Mouse (Mus musculus): Measurements from ENCODE around the gene Lnpk. TPM values are rescaled to one million over a fixed set of nuclear protein-coding genes. Genes with fewer than 3 reads are reported as not detected.

The Lnpk gene
- polyA plus RNA-seq (2015; fragmentation: Nextera tagmentation; extraction: Ambion mirVana), result 15.3 and 15.9 TPM in 2 replicates

DNA sequence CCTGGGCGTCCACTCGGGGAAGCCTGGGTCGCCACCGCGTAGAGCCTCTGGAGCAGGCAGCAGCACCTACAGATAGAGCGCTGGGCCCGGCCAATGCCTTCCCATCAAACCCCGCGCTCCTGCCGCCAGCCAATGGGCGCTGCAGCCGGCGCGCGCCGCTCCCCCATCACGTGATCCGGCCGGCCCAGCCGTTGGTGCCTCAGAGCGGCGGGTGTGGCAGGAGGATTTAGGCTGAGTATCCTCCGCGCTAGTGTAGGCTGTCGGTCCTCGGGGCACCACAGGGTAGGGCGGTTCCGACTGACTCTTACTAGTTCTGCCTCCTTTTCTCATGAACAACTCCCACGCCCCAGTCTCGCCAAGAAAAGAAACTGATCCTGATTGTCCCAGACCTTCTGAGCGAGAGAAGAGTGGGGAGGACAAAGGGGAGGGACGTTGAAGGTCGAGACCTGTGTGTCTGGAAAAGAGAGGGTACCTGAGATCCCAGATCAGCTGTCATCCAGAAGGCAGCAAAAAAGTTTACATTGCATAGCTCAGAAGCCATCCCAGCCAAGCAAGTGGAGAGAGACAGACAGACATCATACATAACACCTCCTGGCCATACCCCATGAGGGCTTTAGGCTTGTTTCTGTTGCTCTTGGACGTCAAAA, at the start of gene Lnpk:
Gene Lnpk, minus strand, starts transcription at position 593 of the 647 bp plus-strand sequence.
- Histone ChIP-seq H3K4me1 (replicated peaks) (peaks cover 8% of the 10 kb centered on the region; the same call in 1 of the 2 replicates), H3K9me3 (replicated peaks) (no peaks in the 10 kb centered on the region), H3K4me3 (peak within 1 kb of the TSS; percentile 74), H3K4me2 (peak within 1 kb of the TSS; percentile 82), H3K27ac (peak within 1 kb of the TSS; percentile 88), H3K27me3 (no peaks in the 10 kb centered on the region), H3K36me3 (no peaks in the 10 kb centered on the region), H3K9ac (peak within 1 kb of the TSS; percentile 79)
- peak; percentile 100 for ATAC-seq (replicated peaks; ENCODE audit: insufficient number of reproducible peaks, insufficient read depth, low FRiP score, low read depth)
- under 1% methylated on average over 34 of the region's 34 CpGs for WGBS

DNA sequence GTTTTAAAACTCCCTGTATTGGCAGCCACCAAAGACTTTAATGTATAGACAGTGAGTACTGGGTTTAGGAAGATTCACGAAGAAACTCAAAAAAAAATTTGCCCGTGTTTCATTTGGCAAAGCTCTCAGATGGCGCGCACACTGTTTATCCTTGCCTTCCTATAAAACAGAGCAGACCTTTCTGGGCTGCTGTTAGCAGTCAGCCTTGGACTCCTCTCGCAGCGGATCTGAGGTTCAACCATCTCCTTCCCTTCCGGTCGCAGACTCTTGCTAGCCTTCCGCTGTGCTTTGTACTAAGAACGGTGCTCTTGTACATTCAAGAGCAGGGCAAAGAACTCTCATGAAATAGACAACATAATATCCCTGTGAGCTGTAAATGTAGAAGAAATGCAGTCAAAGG, 41.1 kb upstream of the Lnpk start:
- no peaks in the 10 kb centered on the region for H3K36me3 ChIP-seq
- H3K27me3 ChIP-seq, result no peaks in the 10 kb centered on the region
- ATAC-seq (replicated peaks; ENCODE audit: insufficient number of reproducible peaks, insufficient read depth, low FRiP score, low read depth), result no peak
- no peak overlapping the region for H3K9ac ChIP-seq
- no peak overlapping the region for H3K4me3 ChIP-seq
- no peak overlapping the region for H3K4me2 ChIP-seq
- H3K4me1 ChIP-seq (replicated peaks), result no peaks in the 10 kb centered on the region
- WGBS, result 81% methylated on average over 10 of the region's 10 CpGs
- H3K9me3 ChIP-seq (replicated peaks), result no peaks in the 10 kb centered on the region
- no peak overlapping the region for H3K27ac ChIP-seq

DNA sequence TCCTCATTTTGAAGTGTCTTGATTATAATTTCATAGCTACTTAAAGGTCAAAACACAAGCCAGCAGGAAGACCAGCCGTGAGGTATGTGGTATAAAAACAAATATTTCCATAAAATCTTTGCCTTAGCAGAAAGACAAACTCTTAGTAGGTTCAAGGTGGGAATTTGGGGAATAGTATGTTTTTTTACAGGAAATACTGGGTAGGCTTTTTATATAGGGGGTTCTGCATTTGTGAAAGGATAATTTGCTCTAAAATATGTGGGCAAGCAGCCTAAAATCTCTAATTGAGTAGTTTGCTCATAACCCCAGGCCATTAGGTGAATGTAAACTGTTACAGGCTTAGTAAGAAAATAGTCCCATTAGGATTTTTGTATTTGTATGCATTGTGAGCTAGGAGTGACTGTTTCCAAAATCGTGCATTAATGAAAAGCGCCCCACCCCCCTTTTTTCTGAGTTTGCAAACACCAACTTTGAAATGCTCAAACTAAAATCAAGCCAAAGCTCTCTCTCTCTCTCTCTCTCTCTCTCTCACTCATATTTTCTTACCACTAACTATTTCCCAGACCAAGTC, 40.5 kb upstream of the Lnpk start:
- no peaks in the 10 kb centered on the region for H3K9me3 ChIP-seq (replicated peaks)
- H3K4me3 ChIP-seq, result no peak overlapping the region
- no peak overlapping the region for H3K27ac ChIP-seq
- WGBS, result 84% methylated on average over 3 of the region's 3 CpGs
- H3K4me1 ChIP-seq (replicated peaks), result no peaks in the 10 kb centered on the region
- no peaks in the 10 kb centered on the region for H3K36me3 ChIP-seq
- H3K4me2 ChIP-seq, result no peak overlapping the region
- ATAC-seq (replicated peaks; ENCODE audit: insufficient number of reproducible peaks, insufficient read depth, low FRiP score, low read depth), result no peak
- H3K27me3 ChIP-seq, result no peaks in the 10 kb centered on the region
- H3K9ac ChIP-seq, result no peak overlapping the region

DNA sequence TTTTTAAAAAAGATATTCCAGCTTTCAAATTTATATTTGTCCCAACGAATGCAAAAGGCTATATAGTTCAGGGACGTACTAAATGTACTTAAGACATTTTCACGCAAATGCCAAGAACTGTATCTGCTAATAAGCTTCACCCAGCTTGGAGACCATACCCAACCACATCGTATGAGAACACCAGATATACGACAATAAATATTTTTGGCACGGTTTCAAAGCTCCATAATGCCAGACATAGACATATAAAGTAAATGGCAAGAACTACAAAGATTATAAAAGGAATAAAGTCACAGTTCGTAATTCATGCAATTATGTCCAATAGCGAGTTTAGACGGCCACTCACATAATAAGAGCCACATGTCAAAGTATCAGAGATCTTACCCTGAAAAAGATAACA, 38.5 kb upstream of the Lnpk start:
- Histone ChIP-seq H3K27me3 (no peaks in the 10 kb centered on the region), H3K4me2 (no peak overlapping the region), H3K9me3 (replicated peaks) (no peaks in the 10 kb centered on the region), H3K36me3 (no peaks in the 10 kb centered on the region), H3K27ac (no peak overlapping the region), H3K9ac (no peak overlapping the region), H3K4me3 (no peak overlapping the region), H3K4me1 (replicated peaks) (no peaks in the 10 kb centered on the region)
- 78% methylated on average over 9 of the region's 9 CpGs for WGBS
- no peak for ATAC-seq (replicated peaks; ENCODE audit: insufficient number of reproducible peaks, insufficient read depth, low FRiP score, low read depth)

DNA sequence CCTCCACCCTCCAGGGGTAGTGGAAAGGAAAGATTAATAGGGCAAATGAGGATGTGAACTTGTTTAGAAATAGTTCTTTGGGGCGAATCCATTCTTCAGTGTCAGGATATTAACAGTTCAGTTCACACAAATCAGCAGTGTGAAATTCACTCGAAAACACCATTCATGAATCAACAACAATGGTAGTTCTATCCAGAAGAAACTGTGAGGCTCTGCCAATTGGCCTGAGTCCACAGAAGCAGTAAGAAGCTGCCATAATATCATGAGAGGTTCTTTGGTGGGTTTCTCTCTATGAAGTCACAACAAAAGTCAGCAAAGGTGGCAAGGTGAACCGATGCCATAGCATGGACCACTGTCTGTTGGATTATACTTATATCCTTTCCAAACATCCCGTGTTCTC, 32.2 kb upstream of the Lnpk start:
- H3K4me3 ChIP-seq, result no peak overlapping the region
- 78% methylated on average over 4 of the region's 4 CpGs for WGBS

DNA sequence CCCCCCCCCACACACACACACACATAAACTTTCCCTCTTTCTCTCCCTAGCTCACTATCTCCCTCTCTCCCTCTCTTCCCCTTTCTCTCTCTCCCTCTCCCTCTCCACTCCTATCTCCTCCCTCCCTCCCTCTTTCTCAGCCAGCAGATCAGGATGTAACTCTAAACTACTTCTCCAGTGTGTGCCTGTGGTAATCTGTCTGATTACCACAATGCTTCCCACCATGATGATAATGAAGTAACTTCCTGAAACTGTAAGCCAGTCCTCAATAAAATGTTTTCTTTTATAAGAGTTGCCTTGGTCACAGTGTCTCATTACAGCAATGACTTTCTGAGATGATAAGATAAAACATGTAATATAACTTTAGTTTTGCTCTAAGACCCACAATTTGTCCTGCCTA, 30.1 kb upstream of the Lnpk start:
- Histone ChIP-seq H3K4me1 (replicated peaks) (no peaks in the 10 kb centered on the region), H3K36me3 (no peaks in the 10 kb centered on the region), H3K27ac (no peak overlapping the region), H3K9me3 (replicated peaks) (no peaks in the 10 kb centered on the region), H3K9ac (no peak overlapping the region), H3K4me3 (no peak overlapping the region), H3K4me2 (no peak overlapping the region), H3K27me3 (no peaks in the 10 kb centered on the region)
- no peak for ATAC-seq (replicated peaks; ENCODE audit: insufficient number of reproducible peaks, insufficient read depth, low FRiP score, low read depth)

More for the DNA sequence above, 32.2 kb upstream of the Lnpk start:
- no peaks in the 10 kb centered on the region for H3K36me3 ChIP-seq
- no peak for ATAC-seq (replicated peaks; ENCODE audit: insufficient number of reproducible peaks, insufficient read depth, low FRiP score, low read depth)
- no peaks in the 10 kb centered on the region for H3K4me1 ChIP-seq (replicated peaks)
- H3K4me2 ChIP-seq, result no peak overlapping the region
- H3K9ac ChIP-seq, result no peak overlapping the region
- H3K27ac ChIP-seq, result no peak overlapping the region
- H3K27me3 ChIP-seq, result no peaks in the 10 kb centered on the region
- no peaks in the 10 kb centered on the region for H3K9me3 ChIP-seq (replicated peaks)

DNA sequence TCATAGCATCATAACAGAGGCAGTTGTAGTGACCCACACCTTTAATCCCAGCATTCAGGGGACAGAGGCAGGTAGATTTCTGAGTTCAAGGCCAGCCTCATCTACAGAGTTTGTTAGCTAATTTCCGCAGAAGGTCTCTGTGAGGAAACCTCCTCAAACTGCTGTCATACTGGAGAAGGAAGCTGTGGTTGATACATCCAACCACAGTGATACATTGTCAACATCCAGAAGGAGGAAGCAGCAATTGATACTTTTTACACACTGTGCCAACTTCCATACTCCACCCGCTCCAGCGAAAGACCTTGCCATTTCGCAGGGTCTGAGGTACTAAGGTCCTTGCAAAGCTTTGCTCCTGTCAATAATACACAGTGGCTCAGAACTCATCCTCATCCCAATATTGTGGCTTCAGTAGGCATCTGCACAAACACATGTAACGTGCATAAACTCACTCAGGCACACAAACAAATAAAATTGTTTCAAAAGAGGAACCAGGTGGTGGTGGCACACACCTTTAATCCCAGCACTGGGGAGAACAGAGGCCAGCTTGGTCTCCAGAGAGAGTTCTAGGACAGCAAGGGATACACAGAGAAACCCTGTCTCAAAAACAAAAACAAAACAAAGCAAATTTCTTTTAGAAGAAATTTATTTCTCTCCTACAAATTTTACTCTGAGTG, 27.0 kb upstream of the Lnpk start:
- H3K4me2 ChIP-seq, result no peak overlapping the region
- 70% methylated on average over 5 of the region's 5 CpGs for WGBS
- no peaks in the 10 kb centered on the region for H3K4me1 ChIP-seq (replicated peaks)
- H3K36me3 ChIP-seq, result no peaks in the 10 kb centered on the region
- H3K27ac ChIP-seq, result no peak overlapping the region
- no peak overlapping the region for H3K9ac ChIP-seq
- H3K27me3 ChIP-seq, result no peaks in the 10 kb centered on the region
- no peak overlapping the region for H3K4me3 ChIP-seq
- no peaks in the 10 kb centered on the region for H3K9me3 ChIP-seq (replicated peaks)
- no peak for ATAC-seq (replicated peaks; ENCODE audit: insufficient number of reproducible peaks, insufficient read depth, low FRiP score, low read depth)

DNA sequence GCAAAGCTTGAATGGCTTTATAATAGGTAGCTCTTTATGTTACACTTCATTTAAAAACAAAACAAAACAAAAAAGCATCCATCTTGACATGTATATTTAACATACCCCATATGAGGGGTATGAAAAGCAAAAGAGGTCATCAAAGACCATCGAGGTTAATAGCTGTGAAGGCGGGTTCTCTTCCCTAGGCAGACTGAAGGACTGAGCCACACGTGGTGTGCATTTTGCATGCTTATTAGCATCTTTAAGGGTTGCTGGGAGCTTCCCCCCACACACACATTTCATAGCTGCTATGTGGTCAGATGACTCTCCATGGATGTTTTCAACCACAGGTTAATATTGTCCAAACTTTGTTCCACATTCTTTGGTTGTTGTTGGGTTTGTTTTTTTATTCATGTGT, 24.8 kb upstream of the Lnpk start:
- H3K4me2 ChIP-seq, result no peak overlapping the region
- ATAC-seq (replicated peaks; ENCODE audit: insufficient number of reproducible peaks, insufficient read depth, low FRiP score, low read depth), result no peak
- no peaks in the 10 kb centered on the region for H3K27me3 ChIP-seq
- no peaks in the 10 kb centered on the region for H3K36me3 ChIP-seq
- no peaks in the 10 kb centered on the region for H3K9me3 ChIP-seq (replicated peaks)
- H3K9ac ChIP-seq, result no peak overlapping the region
- no peaks in the 10 kb centered on the region for H3K4me1 ChIP-seq (replicated peaks)
- no peak overlapping the region for H3K4me3 ChIP-seq
- WGBS, result 51% methylated on average over 3 of the region's 3 CpGs
- H3K27ac ChIP-seq, result no peak overlapping the region

DNA sequence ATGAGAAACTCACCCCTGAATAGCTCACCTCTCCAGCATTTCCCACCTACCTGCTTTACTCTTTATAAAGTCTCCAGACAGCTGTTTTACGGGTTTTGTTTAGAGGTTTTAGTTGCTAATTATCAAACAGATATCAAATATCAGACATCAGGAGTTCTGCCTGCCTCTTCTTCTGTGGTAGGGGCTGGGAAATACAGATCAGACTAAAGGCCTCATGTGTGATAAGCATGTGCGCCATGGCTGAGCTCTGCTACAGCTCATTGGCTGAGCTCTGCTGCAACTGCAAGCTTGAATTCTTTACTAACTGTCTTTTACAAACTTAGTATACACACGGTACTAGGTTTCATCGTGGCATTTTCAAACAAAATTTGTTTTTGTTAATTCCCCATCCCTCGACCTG, 23.2 kb upstream of the Lnpk start:
- H3K9ac ChIP-seq, result no peak overlapping the region
- no peak overlapping the region for H3K4me2 ChIP-seq
- H3K36me3 ChIP-seq, result no peaks in the 10 kb centered on the region
- no peak for ATAC-seq (replicated peaks; ENCODE audit: insufficient number of reproducible peaks, insufficient read depth, low FRiP score, low read depth)
- H3K4me3 ChIP-seq, result no peak overlapping the region
- no peak overlapping the region for H3K27ac ChIP-seq
- WGBS, result 75% methylated on average over 5 of the region's 5 CpGs
- no peaks in the 10 kb centered on the region for H3K9me3 ChIP-seq (replicated peaks)
- no peaks in the 10 kb centered on the region for H3K27me3 ChIP-seq
- H3K4me1 ChIP-seq (replicated peaks), result no peaks in the 10 kb centered on the region

DNA sequence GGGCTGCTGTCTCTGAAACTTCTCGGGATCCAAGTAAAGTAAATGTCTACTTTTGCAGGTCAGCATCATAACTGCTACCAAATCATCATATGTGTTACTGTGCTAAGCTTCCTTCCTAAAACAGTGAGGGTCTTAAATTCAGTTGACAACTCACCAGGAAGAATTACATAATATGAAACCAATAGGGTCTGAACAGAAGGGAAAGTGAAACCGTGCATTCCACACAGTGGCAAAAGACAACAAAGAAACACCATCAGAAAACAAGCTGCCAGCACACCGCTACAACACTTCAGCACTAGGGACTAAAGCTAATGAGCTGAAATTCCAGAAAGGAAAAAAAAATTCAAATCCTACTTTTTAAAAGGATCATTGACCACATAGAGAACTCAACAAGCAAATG, 17.9 kb upstream of the Lnpk start:
- no peaks in the 10 kb centered on the region for H3K27me3 ChIP-seq
- no peaks in the 10 kb centered on the region for H3K9me3 ChIP-seq (replicated peaks)
- no peak overlapping the region for H3K4me3 ChIP-seq
- no peak overlapping the region for H3K9ac ChIP-seq
- H3K27ac ChIP-seq, result no peak overlapping the region
- no peaks in the 10 kb centered on the region for H3K4me1 ChIP-seq (replicated peaks)
- no peak overlapping the region for H3K4me2 ChIP-seq
- ATAC-seq (replicated peaks; ENCODE audit: insufficient number of reproducible peaks, insufficient read depth, low FRiP score, low read depth), result no peak
- 69% methylated on average over 3 of the region's 3 CpGs for WGBS
- H3K36me3 ChIP-seq, result no peaks in the 10 kb centered on the region

DNA sequence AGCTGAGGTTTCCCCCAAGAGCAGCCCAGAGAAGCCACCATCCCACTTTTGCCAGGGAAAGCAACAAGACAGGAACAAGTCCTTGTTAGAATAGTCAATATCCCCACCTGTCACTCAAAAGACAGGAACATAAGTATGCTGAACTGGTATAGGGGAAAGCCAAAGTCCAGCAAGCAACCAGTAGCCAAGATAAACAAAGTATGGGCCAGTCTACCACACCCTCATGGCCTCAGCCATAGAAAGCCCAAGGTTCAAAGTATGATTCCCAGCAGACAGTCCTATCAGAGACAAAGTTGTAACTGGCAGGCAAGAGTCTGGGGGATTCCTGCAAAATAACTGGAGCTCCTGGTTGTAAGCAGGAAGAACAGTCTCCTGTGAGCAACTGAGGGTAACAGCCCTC, 16.9 kb upstream of the Lnpk start:
- Histone ChIP-seq H3K27me3 (no peaks in the 10 kb centered on the region), H3K9me3 (replicated peaks) (no peaks in the 10 kb centered on the region), H3K4me1 (replicated peaks) (no peaks in the 10 kb centered on the region), H3K4me3 (no peak overlapping the region), H3K36me3 (no peaks in the 10 kb centered on the region), H3K4me2 (no peak overlapping the region), H3K9ac (no peak overlapping the region), H3K27ac (no peak overlapping the region)
- ATAC-seq (replicated peaks; ENCODE audit: insufficient number of reproducible peaks, insufficient read depth, low FRiP score, low read depth), result no peak
